Mouse (Mus musculus) mammary gland, adult 2 months (tissue): ENCODE results near the gene Ccdc82. TPM values are rescaled to one million over a fixed set of nuclear protein-coding genes. Genes with fewer than 3 reads are reported as not detected.

ENCODE experiments used
- polyA plus RNA-seq: library from polyadenylated mRNA; depleted of rRNA; stranded (reverse); fragments of >200 nt; gene quantifications from 2 replicates; pipeline ENCODE4 v1.2.3, GENCODE M21; 2012; ENCODE audit warnings: low replicate concordance; rRNA removed

Ccdc82 gene
- polyA plus RNA-seq, result 5.6 and 12.6 TPM in 2 replicates

DNA sequence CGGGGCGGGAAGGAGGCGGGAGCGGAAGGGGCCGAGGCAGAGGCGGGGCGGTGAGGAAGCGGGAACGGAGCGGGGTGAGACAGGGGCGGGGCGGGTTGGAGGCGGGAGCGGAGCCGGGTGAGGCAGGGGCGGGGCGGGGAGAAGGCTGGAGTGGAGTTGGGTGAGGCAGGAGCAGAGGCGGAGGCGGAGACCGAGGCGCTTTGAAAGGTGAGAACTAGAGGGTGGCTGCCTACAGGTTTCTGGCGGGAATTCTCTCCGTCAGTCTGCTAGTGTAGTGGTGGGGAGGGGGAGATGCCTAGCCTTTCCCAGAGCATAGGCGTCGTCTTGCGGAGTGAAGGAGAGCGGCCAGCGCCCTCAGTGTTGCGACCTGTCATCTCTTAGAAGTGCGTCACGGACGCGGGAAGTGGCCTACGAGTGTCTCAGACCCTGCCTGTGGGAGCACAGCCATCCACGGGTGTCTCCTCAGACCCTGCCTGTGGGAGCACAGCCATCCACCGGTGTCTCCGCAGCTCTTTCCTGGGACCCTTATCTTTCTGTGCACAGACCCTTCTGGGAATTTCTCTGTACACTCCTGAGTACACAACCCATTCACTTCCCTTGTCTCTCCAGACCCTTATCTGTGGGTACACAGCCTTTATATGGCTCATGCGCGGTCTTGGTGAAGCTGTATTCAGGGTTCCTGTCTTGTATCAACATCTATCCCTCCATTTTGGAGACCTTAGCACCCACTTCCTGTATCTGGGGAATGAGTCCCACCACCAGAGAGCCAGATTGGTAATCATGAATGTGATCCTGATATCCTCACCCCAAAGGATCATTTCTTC is at the start of gene Ccdc82:
Ccdc82 (plus strand) TSS at position 141 of the 824 bp plus-strand sequence.

DNA sequence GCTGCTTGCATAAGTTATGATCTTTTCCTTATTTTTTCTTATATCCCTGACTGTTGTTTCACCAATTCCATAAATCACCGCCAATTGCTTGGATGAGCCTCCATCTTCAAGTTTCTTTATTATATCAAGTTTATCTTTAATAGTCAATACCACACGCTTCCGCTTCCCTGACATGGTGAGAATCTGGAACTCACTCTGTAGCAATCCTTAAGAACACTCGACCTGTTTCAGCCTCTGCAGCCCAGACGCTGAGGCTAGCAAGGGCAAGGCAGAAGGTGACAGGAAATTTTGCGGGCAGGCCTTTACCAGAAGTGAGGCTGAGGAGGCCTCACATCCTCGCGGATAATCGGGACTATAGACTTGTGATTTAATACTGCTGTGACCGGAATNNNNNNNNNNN is 1.3 kb upstream of the Ccdc82 start, which contains the start of gene Jrkl:
Jrkl (minus strand) TSS at position 349 of the 400 bp plus-strand sequence.

DNA sequence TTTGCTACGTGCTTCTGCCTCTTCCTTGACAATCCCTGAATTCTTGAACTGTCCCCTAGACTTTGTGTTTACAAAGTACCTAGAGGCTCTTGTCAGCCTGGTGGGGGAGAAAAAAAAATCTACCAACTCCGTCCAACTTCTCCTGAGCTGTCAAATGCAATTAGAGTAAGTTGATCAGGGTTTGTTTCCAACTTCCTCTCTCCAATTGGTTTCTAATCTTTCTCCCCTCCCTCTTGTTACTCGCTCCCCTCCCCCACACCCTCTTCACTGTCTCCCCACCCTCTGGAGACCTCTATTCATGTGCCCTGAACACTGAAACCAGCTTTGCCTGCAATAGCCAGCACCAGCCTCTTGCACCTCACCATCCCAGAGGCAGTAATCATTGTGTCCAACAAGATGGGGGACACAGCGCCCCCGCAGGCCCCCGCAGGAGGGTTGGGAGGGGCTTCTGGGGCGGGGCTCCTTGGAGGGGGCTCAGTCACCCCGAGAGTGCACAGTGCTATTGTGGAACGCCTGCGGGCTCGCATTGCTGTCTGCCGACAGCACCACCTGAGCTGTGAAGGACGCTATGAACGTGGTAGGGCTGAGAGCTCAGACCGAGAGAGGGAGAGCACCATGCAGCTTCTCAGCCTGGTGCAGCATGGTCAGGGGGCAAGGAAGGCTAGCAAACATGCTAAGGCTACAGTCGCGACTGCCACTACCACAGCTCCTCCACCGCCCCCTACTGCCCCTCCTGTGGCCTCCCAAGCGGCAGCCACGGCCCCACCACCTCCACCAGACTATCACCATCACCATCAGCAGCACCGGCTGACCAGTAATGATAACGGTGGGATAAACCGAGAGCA is 51.1 kb downstream of the Ccdc82 start, which contains the start of gene Maml2:
Maml2 (plus strand) TSS at position 290 of the 845 bp plus-strand sequence.

Other genes with a start within 250 kb of the Ccdc82 start
- gene Jrkl, start 1.1 kb upstream of the Ccdc82 start, polyA plus RNA-seq, result 0.19 and 0.83 TPM in 2 replicates
- 11.7 and 12.6 TPM in 2 replicates for gene Maml2, start 51.0 kb downstream of the Ccdc82 start, polyA plus RNA-seq
- gene Gm17571, start 199.8 kb downstream of the Ccdc82 start, polyA plus RNA-seq, result not detected in 2 replicates